Mouse (Mus musculus): ENCODE measurements around the gene Batf. TPM values are rescaled to one million over a fixed set of nuclear protein-coding genes. Genes with fewer than 3 reads are reported as not detected.

Gene Batf
- polyA plus RNA-seq, 1 experiment from 2014 or later, result 3.5 TPM

Small RNAs within 50 kb of the gene (microRNA-seq; reads per million reads assigned to microRNA genes)
- gene Gm47285, result not detected

Other genes starting within 250 kb of the Batf start
- 3.5 and 3.8 TPM in 2 replicates for gene Fos, start 212.8 kb upstream of the Batf start, polyA plus RNA-seq (2015; fragmentation: Nextera tagmentation; extraction: Ambion mirVana)
- 0.41 and 0.61 TPM in 2 replicates for gene Jdp2, start 87.6 kb upstream of the Batf start, polyA plus RNA-seq (2015; fragmentation: Nextera tagmentation; extraction: Ambion mirVana)
- gene Flvcr2, start 59.9 kb downstream of the Batf start, polyA plus RNA-seq (2015; fragmentation: Nextera tagmentation; extraction: Ambion mirVana), result 4.2 and 4.4 TPM in 2 replicates
- 116 and 117 TPM in 2 replicates for gene Erg28, start 137.9 kb downstream of the Batf start, polyA plus RNA-seq (2015; fragmentation: Nextera tagmentation; extraction: Ambion mirVana)
- gene Ttll5, start 138.0 kb downstream of the Batf start, polyA plus RNA-seq (2015; fragmentation: Nextera tagmentation; extraction: Ambion mirVana), result 13.0 and 13.2 TPM in 2 replicates